8 mouse cellular contexts compared by ENCODE assay signal in genomic region chrX:102188712-102189497, GRCm38 (mm10). TPM values are rescaled to one million over a fixed set of nuclear protein-coding genes. Genes with fewer than 3 reads are reported as not detected.
DNase-seq lines count a peak whose midpoint lies in the region; ATAC-seq and TF ChIP-seq lines count a peak whose summit lies in the region.

TSS of gene Rps4x (minus strand) at chrX:102189394.

- H3K9ac ChIP-seq in lung, embryonic 14.5 days, result peak within 1 kb of the TSS; percentile 81

- peak within 1 kb of the TSS; percentile 73 for H3K4me2 ChIP-seq in lung, embryonic 14.5 days

- H3K4me1 ChIP-seq in lung, embryonic 14.5 days (ENCODE audit: insufficient read depth), result no peaks in the 10 kb centered on the region

- peak within 1 kb of the TSS; percentile 86 for H3K27ac ChIP-seq in lung, embryonic 14.5 days (ENCODE audit: low read depth)

- ATAC-seq in lung, embryonic 14.5 days (ENCODE audit: insufficient read depth), result peak; percentile 85
- peak; percentile 92 for ATAC-seq in neutrophil, adult 5-6 weeks (ENCODE audit: extremely low read depth, insufficient number of reproducible peaks, low FRiP score, poor library complexity, severe bottlenecking)

- peak; percentile 60 for DNase-seq in MEL-GATA-1-ER (ENCODE audit: extremely low read depth, low read depth)
- peak; percentile 66 for DNase-seq in cerebellum, adult 8-10 months
- peak; percentile 77 for DNase-seq in forelimb bud, embryonic 11.5 days (ENCODE audit: low read depth, low spot score)
- peak; percentile 86 for DNase-seq in heart, postnatal 4 days
- DNase-seq in layer of hippocampus, adult 8-10 months (ENCODE audit: low spot score in 2 of 2), result peak; percentile 59 to 72
- peak; percentile 91 for DNase-seq in lung, embryonic 14.5 days
- peak; percentile 41 for DNase-seq in testis, postnatal 14 days (ENCODE audit: low spot score)

- TF ChIP-seq CTCF in lung, embryonic 14.5 days (IDR thresholded peaks at IDR 0.05; ENCODE audit: low read depth), result peak; percentile 69

- H3K4me3 ChIP-seq in lung, embryonic 14.5 days (ENCODE audit: low read depth, low read length), result peak within 1 kb of the TSS; percentile 60

- peaks cover 41% of the 10 kb centered on the region for H3K36me3 ChIP-seq in lung, embryonic 14.5 days (ENCODE audit: insufficient read depth)

- H3K27me3 ChIP-seq in lung, embryonic 14.5 days (ENCODE audit: insufficient read depth, low read length), result no peaks in the 10 kb centered on the region

- 12% methylated on average over 37 of the region's 37 CpGs for WGBS in lung, embryonic 14.5 days

- H3K9me3 ChIP-seq in lung, embryonic 14.5 days (ENCODE audit: low read depth, low read length), result no peaks in the 10 kb centered on the region

RNA-seq across cellular contexts. Expression of gene Rps4x, which starts in this region (rescaled TPM):
- total RNA-seq in heart, postnatal 4 days (2021), result 1,000 to 10,000 TPM; 1,029 to 1,222 TPM
- total RNA-seq in layer of hippocampus, adult 8-10 months (2022), result 100 to 1,000 TPM; 452 to 610 (median 507) TPM
- 977 and 1,016 TPM in 2 replicates for polyA plus RNA-seq in lung, embryonic 14.5 days (2014; fragmentation: Nextera tagmentation; extraction: Ambion mirVana)
- total RNA-seq in neutrophil, adult 5-6 weeks (2017), result 1,342 and 1,434 TPM in 2 replicates

Comparison
In these comparisons a context has a peak if more than half of its experiments do, and no peak if none do; other contexts are left out.
1. Peak in every context shown above with its lines: DNase-seq, ATAC-seq, H3K4me3 ChIP-seq and H3K27ac ChIP-seq.
2. DNase-seq: peak in every context shown above with its lines; median percentile 91 in lung, embryonic 14.5 days; 86 in heart, postnatal 4 days; 77 in forelimb bud, embryonic 11.5 days; 66 in cerebellum, adult 8-10 months; 66 in layer of hippocampus, adult 8-10 months; 60 in MEL-GATA-1-ER; 41 in testis, postnatal 14 days.